In genomic region chr2:61110591-61110990, GRCm38 (mm10) we compare ENCODE assay signal across 15 mouse cellular contexts.
DNase-seq lines count a peak whose midpoint lies in the region; ATAC-seq and TF ChIP-seq lines count a peak whose summit lies in the region.
"Had no signal": no experiment of that assay in that cellular context is flagged by ENCODE, and none has a peak within 500 bp of the region (broad histone marks: within the 10 kb centered on the region; RNA-seq: fewer than 3 reads in every experiment).

No protein-coding gene starts in this region.

- no peak overlapping the region for H3K4me2 ChIP-seq in lung, embryonic 14.5 days

- H3K27ac ChIP-seq in heart, adult 2 months, result peak overlapping the region; percentile 26
- no peak overlapping the region for H3K27ac ChIP-seq in heart, embryonic 10.5 days
- H3K27ac ChIP-seq in lung, embryonic 14.5 days (ENCODE audit: low read depth), result no peak overlapping the region
- H3K27ac ChIP-seq: limb, embryonic 10.5 days; macrophage had no signal

- H3K9me3 ChIP-seq in heart, embryonic 10.5 days, result no peaks in the 10 kb centered on the region
- no peaks in the 10 kb centered on the region for H3K9me3 ChIP-seq in G1E (replicated peaks)
- H3K9me3 ChIP-seq in lung, embryonic 14.5 days (ENCODE audit: low read depth, low read length), result no peaks in the 10 kb centered on the region
- H3K9me3 ChIP-seq: limb, embryonic 10.5 days had no signal

- no peak for TF ChIP-seq POLR2A in heart, adult 2 months (IDR thresholded peaks at IDR 0.05; ENCODE audit: insufficient read depth, low read depth, low read length)

- H3K9ac ChIP-seq in heart, adult 2 months (ENCODE audit: low read depth, low read length), result no peak overlapping the region
- no peak overlapping the region for H3K9ac ChIP-seq in lung, embryonic 14.5 days
- H3K9ac ChIP-seq: forebrain, postnatal 0 days had no signal

- no peak for TF ChIP-seq EP300 in heart, adult 2 months (IDR thresholded peaks at IDR 0.05; ENCODE audit: insufficient read depth, low read depth, low read length)

- peak; percentile 34; the same call in 1 of the 2 replicates for ATAC-seq in G1E (ENCODE audit: extremely low read depth, insufficient number of reproducible peaks, low FRiP score, poor library complexity, severe bottlenecking)
- ATAC-seq in common myeloid progenitor, adult 5-6 weeks (replicated peaks; ENCODE audit: low read depth, poor library complexity, severe bottlenecking), result 0 out of 2 replicates have a peak, but pooled peaks have one; percentile 36
- no peak for ATAC-seq in lung, embryonic 14.5 days (ENCODE audit: insufficient read depth)
- ATAC-seq: forebrain, postnatal 0 days had no signal

- no peaks in the 10 kb centered on the region for H3K36me3 ChIP-seq in heart, adult 2 months (ENCODE audit: control insufficient read depth, insufficient read depth, low read length)
- H3K36me3 ChIP-seq in heart, embryonic 10.5 days, result no peaks in the 10 kb centered on the region
- H3K36me3 ChIP-seq in G1E (replicated peaks), result no peaks in the 10 kb centered on the region
- no peaks in the 10 kb centered on the region for H3K36me3 ChIP-seq in lung, embryonic 14.5 days (ENCODE audit: insufficient read depth)
- H3K36me3 ChIP-seq: limb, embryonic 10.5 days had no signal

- H3K4me3 ChIP-seq in heart, adult 2 months, result no peak overlapping the region
- no peak overlapping the region for H3K4me3 ChIP-seq in heart, embryonic 10.5 days
- H3K4me3 ChIP-seq in G1E (ENCODE audit: low read depth, low read length), result no peak overlapping the region
- H3K4me3 ChIP-seq in lung, embryonic 14.5 days (ENCODE audit: low read depth, low read length), result no peak overlapping the region
- H3K4me3 ChIP-seq: limb, embryonic 10.5 days had no signal

- peaks cover 3% of the 10 kb centered on the region for H3K4me1 ChIP-seq in heart, adult 2 months (ENCODE audit: control insufficient read depth, insufficient read depth, low read length)
- peaks cover 18% of the 10 kb centered on the region; the same call in 1 of the 2 replicates for H3K4me1 ChIP-seq in heart, embryonic 10.5 days
- peaks cover 3% of the 10 kb centered on the region for H3K4me1 ChIP-seq in G1E (ENCODE audit: insufficient read depth, low read depth, low read length)
- no peaks in the 10 kb centered on the region for H3K4me1 ChIP-seq in lung, embryonic 14.5 days (ENCODE audit: insufficient read depth)
- H3K4me1 ChIP-seq: limb, embryonic 10.5 days had no signal

- TF ChIP-seq CTCF in heart, adult 2 months (IDR thresholded peaks at IDR 0.05), result no peak
- TF ChIP-seq CTCF in G1E (IDR thresholded peaks at IDR 0.05; ENCODE audit: low read depth, low read length), result no peak
- TF ChIP-seq CTCF in lung, embryonic 14.5 days (IDR thresholded peaks at IDR 0.05; ENCODE audit: low read depth), result no peak

- no peaks in the 10 kb centered on the region for H3K27me3 ChIP-seq in heart, adult 2 months (ENCODE audit: control insufficient read depth, insufficient read depth, low read length)
- no peaks in the 10 kb centered on the region for H3K27me3 ChIP-seq in heart, embryonic 10.5 days (ENCODE audit: insufficient read depth, poor library complexity, severe bottlenecking)
- H3K27me3 ChIP-seq in G1E (ENCODE audit: insufficient read depth, low read length), result 0 out of 2 replicates have a peak, but pooled peaks cover 4% of the 10 kb centered on the region
- no peaks in the 10 kb centered on the region for H3K27me3 ChIP-seq in lung, embryonic 14.5 days (ENCODE audit: insufficient read depth, low read length)

- H3K79me2 ChIP-seq in heart, adult 2 months (replicated peaks; ENCODE audit: control insufficient read depth, insufficient read depth, low read length), result no peaks in the 10 kb centered on the region

- peak; percentile 9 to 19 for DNase-seq in heart, adult 2 months
- no peak for DNase-seq in heart, embryonic 10.5 days (ENCODE audit: low spot score)
- DNase-seq in G1E (ENCODE audit: low spot score), result no peak
- peak; percentile 20 for DNase-seq in lung, embryonic 14.5 days
- no peak for DNase-seq in spleen, postnatal 36 days (ENCODE audit: low spot score in 2 of 2)
- DNase-seq in ovary, postnatal 14 days (ENCODE audit: low spot score), result no peak
- DNase-seq in cerebellum, postnatal 10 days, result no peak
- DNase-seq: cerebellum, postnatal 14 days; forebrain, postnatal 0 days; gastrocnemius, postnatal 36 days; right cerebral cortex, postnatal 25 days; thymus, postnatal 14 days had no signal

- intact Hi-C loops in heart, adult 2 months (cut with DNase I), result no loop called here

- 38% methylated on average over 9 of the region's 9 CpGs for WGBS in heart, adult 2 months
- WGBS in heart, embryonic 10.5 days, result 44% methylated on average over 9 of the region's 9 CpGs
- 42% methylated on average over 9 of the region's 9 CpGs for WGBS in lung, embryonic 14.5 days

Comparison
In these comparisons a context has a peak if more than half of its experiments do, and no peak if none do; other contexts are left out.
1. DNase-seq: peak in heart, adult 2 months (2 of 2) and lung, embryonic 14.5 days (single experiment); none in heart, embryonic 10.5 days (single experiment), G1E (single experiment), spleen, postnatal 36 days (0 of 2), ovary, postnatal 14 days (single experiment) and cerebellum, postnatal 10 days (0 of 2).